Mouse (Mus musculus) liver, postnatal 0 days (tissue): ENCODE results near the gene Gm136.

Experiments used
- CTCF ChIP-seq: sonication (generic); IDR thresholded peaks from 2 replicates; pipeline ENCODE4 v1.5.1; 2016; ENCODE audit warnings: antibody characterized with exemption, low read depth
- EP300 ChIP-seq: IDR thresholded peaks from 2 replicates; pipeline ENCODE4 v1.6.1; 2016; ENCODE audit warnings: antibody characterized with exemption, low read depth, mild to moderate bottlenecking

DNA sequence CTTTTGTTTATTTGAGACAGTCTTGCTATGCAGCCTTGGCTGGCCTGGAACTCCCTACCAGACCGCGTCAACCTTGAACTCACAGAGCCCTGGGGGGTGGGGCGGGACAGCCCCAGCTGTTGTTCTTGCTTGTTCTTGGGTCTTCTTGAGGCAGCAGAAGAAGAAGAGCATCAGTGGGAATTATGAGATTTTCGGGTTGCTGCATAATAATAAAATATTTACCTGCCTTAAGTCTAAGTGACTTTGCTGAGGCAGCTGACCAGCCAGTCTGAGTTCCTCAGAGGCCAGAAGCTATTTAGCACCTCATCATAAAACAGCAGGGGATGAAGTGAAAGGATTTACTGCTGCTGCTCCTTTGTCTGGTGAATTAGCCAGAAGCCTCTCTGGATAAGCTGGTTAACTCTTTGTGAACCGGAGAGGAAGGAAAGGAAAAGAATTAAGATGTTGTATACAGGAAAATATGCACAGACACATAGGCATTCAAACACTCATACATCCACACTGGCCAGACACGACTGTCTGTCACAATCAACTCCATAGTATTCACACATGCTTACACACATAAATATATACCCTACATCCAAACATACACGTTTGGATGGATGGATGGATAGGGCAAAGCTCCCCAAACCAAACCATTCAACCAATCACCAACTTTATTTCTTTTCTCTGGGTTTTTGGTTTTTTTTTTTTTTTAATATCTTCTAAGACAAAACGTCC lies 15.7 kb upstream of the Gm136 start:
- TF ChIP-seq CTCF, result no peak
- no peak for TF ChIP-seq EP300
